Mouse (Mus musculus) hindbrain, embryonic 14.5 days (tissue): Measurements from ENCODE around the gene Sult2b1. TPM values are rescaled to one million over a fixed set of nuclear protein-coding genes. Genes with fewer than 3 reads are reported as not detected.

Experiments
- ATAC-seq: fragments of 200-750 bp; cut with Nextera tagmentation; 2 replicates; pipeline ENCODE4 v1.8.0; 2017; ENCODE audit warnings: moderate number of reproducible peaks, mild to moderate bottlenecking, moderate TSS enrichment, moderate library complexity; ENCODE audit not compliant: low FRiP score
- DNase-seq: peaks from one replicate; pipeline ENCODE4 v3.0.0-alpha.2; 2015; ENCODE audit warnings: low spot score
- H3K27ac ChIP-seq: fragments of 300-500 bp; sonication (generic); 2 replicates; pipeline ENCODE4 v1.5.1; 2014; ENCODE audit warnings: mild to moderate bottlenecking, moderate library complexity
- H3K27me3 ChIP-seq: fragments of 300-500 bp; sonication (generic); 2 replicates; pipeline ENCODE4 v1.6.1; 2014; ENCODE audit warnings: mild to moderate bottlenecking, low read length, mixed read lengths; ENCODE audit not compliant: control insufficient read depth, insufficient read depth
- H3K36me3 ChIP-seq: fragments of 300-500 bp; sonication (generic); replicated peaks from 2 replicates; pipeline ENCODE4 v1.6.1; 2014; ENCODE audit not compliant: control insufficient read depth, insufficient read depth
- H3K4me1 ChIP-seq: fragments of 300-500 bp; sonication (generic); replicated peaks from 2 replicates; pipeline ENCODE4 v1.6.1; 2014; ENCODE audit warnings: antibody characterized with exemption, low read length, mixed read lengths; ENCODE audit not compliant: control insufficient read depth, insufficient read depth
- H3K4me2 ChIP-seq: fragments of 300-500 bp; sonication (generic); replicated peaks from 2 replicates; pipeline ENCODE4 v1.6.1; 2014; ENCODE audit warnings: mild to moderate bottlenecking, moderate library complexity
- H3K4me3 ChIP-seq: fragments of 300-500 bp; sonication (generic); replicated peaks from 2 replicates; pipeline ENCODE4 v1.5.1; 2014; ENCODE audit warnings: mild to moderate bottlenecking, low read length
- H3K9ac ChIP-seq: fragments of 300-500 bp; sonication (generic); 2 replicates; pipeline ENCODE4 v1.6.1; 2014
- H3K9me3 ChIP-seq: fragments of 300-500 bp; sonication (generic); 2 replicates; pipeline ENCODE4 v1.6.1; 2016; ENCODE audit warnings: low read length; ENCODE audit not compliant: control insufficient read depth
- WGBS: fragments of 180-500 bp; shearing (Covaris S2); extraction: QIAGEN DNeasy Blood & Tissue Kit; methylation state at CpG from one replicate; pipeline ENCODE4 v1.1.7; 2014; 5-methylcytosine and 5-hydroxymethylcytosine counted together
- polyA plus RNA-seq: library from polyadenylated mRNA; unstranded; fragments of >200 nt; fragmentation: Nextera tagmentation; extraction: Ambion mirVana; gene quantifications from 2 replicates; pipeline ENCODE4 v1.2.1, GENCODE M21; 2014

Gene Sult2b1
- polyA plus RNA-seq, 1 experiment from 2014 or later = 7.3 TPM

DNA sequence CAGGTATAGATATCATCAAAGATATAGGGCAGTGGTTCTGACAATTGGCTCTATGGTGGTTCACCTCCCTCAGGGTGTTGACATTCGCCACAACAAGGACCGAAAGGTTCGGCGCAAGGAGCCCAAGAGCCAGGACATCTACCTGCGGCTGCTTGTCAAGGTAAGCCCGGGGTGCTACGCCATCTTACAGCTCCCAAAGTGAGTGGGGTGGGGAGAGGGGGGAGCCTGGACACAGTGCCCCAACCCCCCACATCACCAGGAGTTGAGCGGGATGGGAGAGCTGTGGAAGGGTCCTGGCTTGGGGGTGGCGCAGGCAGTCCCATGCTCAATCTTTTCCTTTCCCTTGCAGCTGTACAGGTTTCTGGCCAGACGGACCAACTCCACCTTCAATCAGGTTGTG is 65.3 kb downstream of the Sult2b1 start:
- Histone ChIP-seq H3K9ac (peak overlapping the region; percentile 88), H3K4me1 (peaks cover 36% of the 10 kb centered on the region), H3K36me3 (peaks cover 52% of the 10 kb centered on the region), H3K4me3 (peak overlapping the region; percentile 75), H3K27me3 (no peaks in the 10 kb centered on the region), H3K27ac (no peak overlapping the region), H3K4me2 (peak overlapping the region; percentile 91), H3K9me3 (no peaks in the 10 kb centered on the region)
- DNase-seq = no peak
- 87% methylated on average over 10 of the region's 10 CpGs for WGBS
- no peak for ATAC-seq

DNA sequence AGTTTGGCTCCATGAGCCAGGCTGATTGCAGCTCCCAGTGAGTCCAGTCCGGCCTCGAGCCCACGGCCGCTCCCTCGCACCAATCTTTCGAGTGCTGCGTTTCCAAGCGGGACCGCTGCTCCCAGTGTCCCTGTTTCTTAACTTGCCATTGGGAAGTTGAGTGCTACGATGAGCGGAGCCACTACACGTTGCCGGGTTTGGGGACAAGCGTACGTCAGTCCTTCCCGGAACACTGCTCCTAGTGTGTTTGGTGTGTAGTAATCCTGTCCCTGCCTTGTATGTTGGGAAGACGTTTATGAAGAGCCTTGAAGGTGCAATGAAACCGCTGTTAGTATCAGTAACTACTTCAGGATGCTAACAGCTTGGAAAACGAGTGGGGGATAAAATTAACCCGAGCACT is 66.1 kb downstream of the Sult2b1 start:
- Histone ChIP-seq H3K4me3 (peak overlapping the region; percentile 75), H3K4me2 (peak overlapping the region; percentile 91), H3K9ac (peak overlapping the region; percentile 88), H3K36me3 (peaks cover 45% of the 10 kb centered on the region), H3K9me3 (no peaks in the 10 kb centered on the region), H3K27me3 (no peaks in the 10 kb centered on the region), H3K4me1 (peaks cover 38% of the 10 kb centered on the region), H3K27ac (peak overlapping the region; percentile 93)
- under 1% methylated on average over 20 of the region's 20 CpGs for WGBS
- no peak for DNase-seq
- ATAC-seq = no peak

DNA sequence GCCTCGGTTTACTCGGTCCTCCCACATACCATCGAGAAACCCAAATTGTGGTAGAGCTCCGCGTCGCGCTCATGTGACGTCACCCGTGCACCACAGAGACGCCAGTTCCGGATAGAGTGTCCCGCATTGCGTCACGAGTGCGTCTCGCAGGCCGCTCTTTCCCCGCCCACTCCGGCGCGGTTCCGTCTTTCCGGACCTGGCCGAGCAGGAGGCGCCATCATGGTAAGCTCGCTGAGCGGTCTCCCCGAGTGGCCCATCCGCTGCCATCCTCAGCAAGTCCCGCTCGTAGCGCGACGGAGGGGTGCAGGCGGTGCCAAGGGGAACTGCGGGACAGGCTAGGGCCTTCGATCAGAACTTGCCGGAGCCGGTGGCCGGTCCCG is 66.6 kb downstream of the Sult2b1 start, which contains the start of gene Sphk2:
Sphk2 (minus strand) TSS at position 85 of the 380 bp plus-strand sequence.
- H3K4me2 ChIP-seq = peak within 1 kb of the TSS; percentile 91
- H3K4me3 ChIP-seq = peak within 1 kb of the TSS; percentile 75
- H3K9ac ChIP-seq = peak within 1 kb of the TSS; percentile 88
- H3K36me3 ChIP-seq = peaks cover 45% of the 10 kb centered on the region
- H3K27ac ChIP-seq = peak within 1 kb of the TSS; percentile 93
- no peaks in the 10 kb centered on the region for H3K9me3 ChIP-seq
- peaks cover 38% of the 10 kb centered on the region for H3K4me1 ChIP-seq
- ATAC-seq (peak; percentile 79), DNase-seq (peak; percentile 100)
- no peaks in the 10 kb centered on the region for H3K27me3 ChIP-seq
- under 1% methylated on average over 37 of the region's 41 CpGs for WGBS

DNA sequence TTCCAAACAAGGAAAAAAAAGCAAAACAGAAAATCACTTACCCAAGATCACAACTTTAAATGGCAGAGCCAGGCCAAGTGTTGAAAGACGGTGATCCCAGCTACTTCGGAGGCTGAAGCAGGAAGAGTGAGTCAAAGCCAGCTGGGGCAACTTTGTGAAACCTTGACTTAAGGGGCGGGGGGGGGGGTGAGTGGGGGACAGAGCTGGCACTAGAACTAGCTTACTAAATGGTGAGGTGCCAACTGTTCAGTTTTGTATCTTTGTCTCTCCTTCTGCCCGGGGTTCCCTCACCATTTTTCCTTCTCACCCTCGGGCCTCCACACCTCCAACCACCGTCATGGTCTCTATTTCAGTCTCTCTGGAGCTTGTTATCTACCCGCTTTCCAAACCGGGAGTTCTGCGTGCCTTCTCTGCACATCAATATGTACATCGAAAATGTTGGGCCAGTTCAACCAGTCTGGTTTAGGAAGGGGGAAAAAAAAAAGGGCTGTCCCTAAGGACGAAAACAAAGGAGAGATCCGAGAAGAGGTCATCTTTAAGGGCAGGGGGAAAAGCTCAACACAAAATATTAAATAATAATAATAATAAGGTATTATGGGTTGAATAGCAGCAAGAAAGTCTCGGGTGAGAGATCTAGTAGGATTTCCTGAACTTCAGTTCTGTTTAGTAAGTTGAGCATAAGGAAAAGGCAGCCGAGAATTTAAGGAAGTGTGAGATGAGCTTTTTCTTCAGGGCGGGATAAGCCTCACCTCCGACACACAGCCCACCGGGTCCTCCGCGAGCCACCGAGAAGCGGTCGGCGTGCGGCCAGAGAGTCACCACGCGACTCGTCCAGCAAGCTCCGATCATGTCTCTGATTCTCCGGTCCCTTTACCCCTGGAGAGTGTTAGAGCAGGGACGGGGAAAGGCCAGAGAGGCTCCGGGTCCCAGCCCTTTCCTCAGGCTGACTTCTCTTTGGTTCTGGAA is 67.2 kb downstream of the Sult2b1 start:
- Histone ChIP-seq H3K9me3 (no peaks in the 10 kb centered on the region), H3K27ac (peak overlapping the region; percentile 93), H3K27me3 (no peaks in the 10 kb centered on the region), H3K4me3 (peak overlapping the region; percentile 75), H3K4me1 (peaks cover 38% of the 10 kb centered on the region), H3K36me3 (peaks cover 45% of the 10 kb centered on the region), H3K4me2 (peak overlapping the region; percentile 64), H3K9ac (peak overlapping the region; percentile 86)
- ATAC-seq (0 out of 2 replicates have a peak, but pooled peaks have one; percentile 17), DNase-seq (no peak)
- WGBS = 11% methylated on average over 31 of the region's 31 CpGs

DNA sequence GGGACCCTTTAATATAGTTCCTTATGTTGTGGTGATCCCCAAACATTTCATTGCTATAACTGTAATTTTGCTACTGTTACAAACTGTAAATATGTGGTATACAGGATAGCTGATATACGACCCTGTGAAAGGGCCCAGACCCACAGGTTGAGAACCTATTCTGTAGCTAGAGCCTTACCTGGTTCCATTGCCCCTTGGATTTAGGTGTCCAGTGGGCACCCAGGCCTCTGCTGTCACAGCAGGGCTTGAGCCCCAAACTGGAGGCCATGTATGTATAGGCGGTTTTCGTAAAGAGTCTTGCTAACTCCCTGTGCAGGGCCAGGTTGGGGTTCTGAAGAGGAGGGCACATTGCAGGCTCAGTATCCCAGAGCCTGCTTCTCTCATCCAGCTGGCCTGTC is 68.0 kb downstream of the Sult2b1 start:
- Histone ChIP-seq H3K27me3 (no peaks in the 10 kb centered on the region), H3K4me2 (peak overlapping the region; percentile 64), H3K36me3 (peaks cover 45% of the 10 kb centered on the region), H3K27ac (no peak overlapping the region), H3K9me3 (no peaks in the 10 kb centered on the region), H3K4me3 (0 out of 2 replicates have a peak overlapping the region, but pooled peaks have one; percentile 75), H3K9ac (no peak overlapping the region), H3K4me1 (peaks cover 38% of the 10 kb centered on the region)
- no peak for ATAC-seq
- 91% methylated on average over 3 of the region's 3 CpGs for WGBS
- no peak for DNase-seq

DNA sequence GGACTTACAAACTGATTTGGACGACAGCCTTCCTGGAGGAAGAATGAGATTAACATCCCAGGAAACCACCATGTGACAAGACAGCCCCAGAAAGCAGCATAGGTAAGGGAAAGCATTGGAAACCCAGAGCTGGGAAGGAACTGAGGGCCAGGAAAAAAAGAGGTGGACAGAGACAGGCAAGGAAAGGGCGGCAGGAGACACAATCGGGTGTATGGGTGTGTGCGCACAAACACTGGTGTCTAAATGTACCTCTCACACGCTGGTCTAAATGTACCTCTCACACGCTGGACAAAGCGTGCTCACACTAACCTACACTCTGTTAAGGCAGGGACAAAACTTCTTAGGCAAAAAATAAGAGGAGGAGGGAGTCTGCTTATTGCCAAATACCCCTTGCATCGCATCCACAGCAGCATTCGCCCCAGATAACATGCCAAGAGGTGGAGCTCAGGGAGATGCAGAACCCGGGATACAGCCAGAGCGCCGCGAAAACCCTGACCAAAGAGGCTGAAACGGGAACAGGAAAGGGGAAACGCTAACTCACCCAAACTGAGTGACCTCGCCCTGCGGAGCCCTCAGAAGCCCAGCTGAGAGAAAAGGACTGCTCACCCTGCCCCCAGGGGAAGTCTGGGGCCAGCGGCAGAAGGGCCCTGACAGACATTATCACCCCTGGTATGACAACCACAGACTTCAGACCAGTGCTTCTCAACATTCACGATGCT is 68.6 kb downstream of the Sult2b1 start:
- peak overlapping the region; percentile 21; the same call in 1 of the 2 replicates for H3K9ac ChIP-seq
- DNase-seq = no peak
- ATAC-seq = no peak
- H3K9me3 ChIP-seq = no peaks in the 10 kb centered on the region
- peaks cover 38% of the 10 kb centered on the region for H3K4me1 ChIP-seq
- peak overlapping the region; percentile 64 for H3K4me2 ChIP-seq
- H3K27me3 ChIP-seq = no peaks in the 10 kb centered on the region
- WGBS = 87% methylated on average over 19 of the region's 19 CpGs
- peak overlapping the region; percentile 54; the same call in 1 of the 2 replicates for H3K27ac ChIP-seq
- H3K4me3 ChIP-seq = peak overlapping the region; percentile 56
- peaks cover 45% of the 10 kb centered on the region for H3K36me3 ChIP-seq

DNA sequence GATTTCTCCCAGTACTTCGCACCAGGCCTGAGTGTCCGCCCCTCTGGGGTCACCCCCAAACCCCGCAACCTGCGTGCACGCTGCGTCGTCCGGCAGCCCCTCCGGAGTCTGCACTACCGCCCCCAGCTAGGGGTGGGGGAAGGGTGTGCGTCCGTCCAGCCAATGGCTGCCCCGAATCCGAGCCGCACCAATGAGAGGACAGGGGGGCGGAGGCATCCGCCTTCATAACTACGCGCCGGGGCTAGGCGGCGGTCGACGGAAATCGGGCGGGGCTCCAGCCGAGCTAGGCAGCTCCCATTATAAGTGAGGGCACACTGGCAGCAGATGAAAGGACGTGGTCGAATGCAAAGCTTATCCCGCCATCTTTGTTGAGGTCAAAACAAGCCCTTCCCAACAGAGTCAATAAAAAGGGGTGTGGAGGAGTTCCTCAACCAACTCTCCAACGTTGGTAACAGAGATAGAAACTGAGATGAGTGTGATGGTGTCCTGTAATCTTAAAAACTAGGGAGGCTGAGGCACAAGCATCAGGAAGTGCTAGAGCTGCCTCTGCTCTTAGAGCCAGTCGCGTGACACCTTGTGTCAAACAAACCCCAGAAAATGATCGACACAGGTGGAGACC is 69.3 kb downstream of the Sult2b1 start, which contains the start of gene Rpl18:
Rpl18 (plus strand) TSS at position 368 of the 619 bp plus-strand sequence.
- Histone ChIP-seq H3K4me1 (peaks cover 38% of the 10 kb centered on the region), H3K36me3 (peaks cover 45% of the 10 kb centered on the region), H3K27ac (peak within 1 kb of the TSS; percentile 54; the same call in 1 of the 2 replicates), H3K27me3 (no peaks in the 10 kb centered on the region), H3K9ac (peak within 1 kb of the TSS; percentile 64), H3K4me2 (peak within 1 kb of the TSS; percentile 64), H3K9me3 (no peaks in the 10 kb centered on the region), H3K4me3 (peak within 1 kb of the TSS; percentile 56)
- ATAC-seq = peak; percentile 92
- DNase-seq = peak; percentile 96
- WGBS = 7% methylated on average over 34 of the region's 34 CpGs

DNA sequence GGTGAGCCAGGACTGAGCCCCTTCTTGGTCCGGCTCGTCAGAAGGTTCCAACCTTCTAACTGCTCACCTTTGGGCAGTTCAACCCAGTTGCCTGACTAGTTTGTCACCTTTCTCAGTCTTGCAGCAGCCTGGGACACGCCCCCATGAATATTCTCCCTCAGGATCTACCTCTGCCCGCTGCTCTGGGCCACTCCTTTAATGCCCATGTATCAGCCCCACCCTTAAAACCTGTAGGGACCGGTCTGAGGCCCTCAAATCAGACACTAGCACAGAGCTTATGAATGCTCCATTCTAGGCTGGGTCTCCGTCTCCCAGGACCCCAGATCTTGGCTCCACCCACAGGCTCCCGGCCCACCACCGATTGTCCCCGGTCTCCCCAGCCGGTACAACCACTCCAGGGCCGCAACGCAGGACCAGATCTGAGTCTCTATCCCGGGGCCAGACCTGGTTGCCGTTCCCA is 69.8 kb downstream of the Sult2b1 start:
- H3K36me3 ChIP-seq = peaks cover 45% of the 10 kb centered on the region
- H3K27me3 ChIP-seq = no peaks in the 10 kb centered on the region
- H3K4me1 ChIP-seq = peaks cover 43% of the 10 kb centered on the region
- DNase-seq (no peak), ATAC-seq (peak; percentile 28)
- H3K27ac ChIP-seq = 0 out of 2 replicates have a peak overlapping the region, but pooled peaks have one; percentile 18
- WGBS = 12% methylated on average over 14 of the region's 14 CpGs
- peak overlapping the region; percentile 64 for H3K4me2 ChIP-seq
- peak overlapping the region; percentile 64 for H3K9ac ChIP-seq
- peak overlapping the region; percentile 56 for H3K4me3 ChIP-seq
- H3K9me3 ChIP-seq = no peaks in the 10 kb centered on the region
